Mouse (Mus musculus) olfactory bulb, adult 2 months (tissue): Measurements from ENCODE around the gene Ube2r2.

Experiments used
- CTCF ChIP-seq: fragments of 200-500 bp; IDR thresholded peaks from 2 replicates; pipeline ENCODE4 v1.5.1; 2012; ENCODE audit warnings: low read depth, mild to moderate bottlenecking, low read length, moderate library complexity; ENCODE audit not compliant: insufficient read depth
- POLR2A ChIP-seq: fragments of 200-500 bp; IDR thresholded peaks from 2 replicates; pipeline ENCODE4 v1.6.1; 2012; ENCODE audit warnings: mild to moderate bottlenecking, low read depth, low read length, moderate library complexity; ENCODE audit not compliant: insufficient read depth

DNA sequence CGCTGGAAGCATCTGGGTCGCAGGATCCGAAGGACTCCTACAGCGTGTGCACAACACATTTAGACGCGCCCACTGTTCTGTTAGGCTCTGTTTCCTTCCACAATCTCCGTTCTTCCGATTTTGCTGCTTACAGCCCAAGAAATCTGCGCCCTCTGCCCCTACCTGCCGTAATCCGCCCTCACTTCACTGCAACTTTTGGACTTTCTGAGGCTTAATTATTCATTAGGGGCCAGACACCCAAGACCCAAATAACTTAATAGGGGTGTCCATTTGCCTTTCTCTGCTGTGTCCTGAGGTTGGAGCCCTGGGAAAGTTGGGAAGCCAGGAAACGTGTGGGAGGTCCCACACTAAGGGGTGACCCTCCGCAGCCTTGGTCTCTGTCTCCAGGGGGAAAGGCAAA lies 38.2 kb upstream of the Ube2r2 start:
- TF ChIP-seq POLR2A, result no peak
- TF ChIP-seq CTCF, result no peak
